Mouse (Mus musculus) midbrain, postnatal 0 days (tissue): ENCODE results near the gene Col23a1. TPM values are rescaled to one million over a fixed set of nuclear protein-coding genes. Genes with fewer than 3 reads are reported as not detected.

Experiments used
- ATAC-seq: fragments of 200-750 bp; cut with Nextera tagmentation; 2 replicates; pipeline ENCODE4 v1.8.0; 2017; ENCODE audit warnings: moderate number of reproducible peaks, mild to moderate bottlenecking, moderate TSS enrichment, moderate library complexity; ENCODE audit not compliant: low FRiP score
- DNase-seq: peaks from one replicate; pipeline ENCODE4 v3.0.0-alpha.2; 2015; ENCODE audit warnings: low spot score
- H3K27ac ChIP-seq: fragments of 300-500 bp; sonication (generic); 2 replicates; pipeline ENCODE4 v1.5.1; 2014; ENCODE audit warnings: low read depth, mild to moderate bottlenecking, low read length, mixed read lengths
- H3K27me3 ChIP-seq: fragments of 300-500 bp; sonication (generic); 2 replicates; pipeline ENCODE4 v1.6.1; 2014; ENCODE audit warnings: low read length, control low read depth, mixed read lengths; ENCODE audit not compliant: insufficient read depth
- H3K36me3 ChIP-seq: fragments of 300-500 bp; sonication (generic); 2 replicates; pipeline ENCODE4 v1.6.1; 2014; ENCODE audit warnings: low read length, control low read depth, mixed read lengths; ENCODE audit not compliant: insufficient read depth
- H3K4me1 ChIP-seq: fragments of 300-500 bp; sonication (generic); 2 replicates; pipeline ENCODE4 v1.6.1; 2014; ENCODE audit warnings: mild to moderate bottlenecking, control low read depth, antibody characterized with exemption, low read length, mixed read lengths; ENCODE audit not compliant: insufficient read depth
- H3K4me2 ChIP-seq: fragments of 300-500 bp; sonication (generic); 2 replicates; pipeline ENCODE4 v1.6.1; 2014; ENCODE audit warnings: low read depth, mild to moderate bottlenecking, low read length, mixed read lengths; ENCODE audit not compliant: poor library complexity, severe bottlenecking
- H3K4me3 ChIP-seq: fragments of 300-500 bp; sonication (generic); 2 replicates; pipeline ENCODE4 v1.5.1; 2014; ENCODE audit warnings: low read depth, mild to moderate bottlenecking, low read length, moderate library complexity
- H3K9ac ChIP-seq: fragments of 300-500 bp; sonication (generic); replicated peaks from 2 replicates; pipeline ENCODE4 v1.6.1; 2014; ENCODE audit warnings: mild to moderate bottlenecking, low read length, moderate library complexity, mixed read lengths; ENCODE audit not compliant: poor library complexity, severe bottlenecking
- H3K9me3 ChIP-seq: fragments of 300-500 bp; sonication (generic); 2 replicates; pipeline ENCODE4 v1.6.1; 2016; ENCODE audit warnings: low read length, control low read depth
- CTCF ChIP-seq: IDR thresholded peaks from 2 replicates; pipeline ENCODE4 v1.5.1; 2016; ENCODE audit warnings: antibody characterized with exemption, mild to moderate bottlenecking
- WGBS: fragments of 180-500 bp; shearing (Covaris S2); extraction: QIAGEN DNeasy Blood & Tissue Kit; methylation state at CpG from one replicate; pipeline ENCODE4 v1.1.7; 2014; 5-methylcytosine and 5-hydroxymethylcytosine counted together
- polyA plus RNA-seq: library from polyadenylated mRNA; unstranded; fragments of >200 nt; fragmentation: Nextera tagmentation; extraction: Ambion mirVana; gene quantifications from 2 replicates; pipeline ENCODE4 v1.2.1, GENCODE M21; 2015
- total RNA-seq: library from RNA; depleted of rRNA; stranded (reverse); fragments of >200 nt; gene quantifications from 2 replicates; pipeline ENCODE4 v1.2.3, GENCODE M21; 2014

Gene Col23a1
- total and polyA plus RNA-seq, 2 experiments from 2014 or later = 4.5 to 13.5 TPM

- Histone ChIP-seq H3K4me3 (no peak overlapping the region), H3K36me3 (no peaks in the 10 kb centered on the region), H3K4me2 (no peak overlapping the region), H3K27me3 (no peaks in the 10 kb centered on the region), H3K9me3 (no peaks in the 10 kb centered on the region), H3K9ac (no peak overlapping the region), H3K27ac (no peak overlapping the region), H3K4me1 (no peaks in the 10 kb centered on the region)
- no peak for ATAC-seq
- no peak for DNase-seq
- WGBS = 30% methylated on average over 3 of the region's 3 CpGs
- TF ChIP-seq CTCF = no peak
These were observed 129.1 kb downstream of the Col23a1 start for GRCm38 (mm10) chr11:51418807-51419206.

GRCm38 (mm10) chr11:51421878-51422277 is 132.2 kb downstream of the Col23a1 start:
- Histone ChIP-seq H3K9ac (no peak overlapping the region), H3K27ac (no peak overlapping the region), H3K9me3 (no peaks in the 10 kb centered on the region), H3K4me3 (no peak overlapping the region), H3K36me3 (no peaks in the 10 kb centered on the region), H3K27me3 (no peaks in the 10 kb centered on the region), H3K4me2 (no peak overlapping the region), H3K4me1 (no peaks in the 10 kb centered on the region)
- 93% methylated on average over 2 of the region's 2 CpGs for WGBS
- no peak for DNase-seq
- no peak for TF ChIP-seq CTCF
- ATAC-seq = no peak

- Histone ChIP-seq H3K4me1 (no peaks in the 10 kb centered on the region), H3K4me3 (no peak overlapping the region), H3K9ac (no peak overlapping the region), H3K9me3 (no peaks in the 10 kb centered on the region), H3K27ac (no peak overlapping the region), H3K27me3 (no peaks in the 10 kb centered on the region), H3K4me2 (no peak overlapping the region), H3K36me3 (no peaks in the 10 kb centered on the region)
- DNase-seq = no peak
- no peak for TF ChIP-seq CTCF
- WGBS = 73% methylated on average over 14 of the region's 14 CpGs
- no peak for ATAC-seq
These were observed 133.0 kb downstream of the Col23a1 start for GRCm38 (mm10) chr11:51422713-51423112.

GRCm38 (mm10) chr11:51426155-51426554 is 136.4 kb downstream of the Col23a1 start:
- 94% methylated on average over 3 of the region's 3 CpGs for WGBS
- Histone ChIP-seq H3K4me2 (no peak overlapping the region), H3K9ac (no peak overlapping the region), H3K9me3 (no peaks in the 10 kb centered on the region), H3K27ac (no peak overlapping the region), H3K36me3 (no peaks in the 10 kb centered on the region), H3K4me3 (no peak overlapping the region), H3K27me3 (no peaks in the 10 kb centered on the region), H3K4me1 (no peaks in the 10 kb centered on the region)
- TF ChIP-seq CTCF = no peak
- ATAC-seq = no peak
- DNase-seq = no peak

GRCm38 (mm10) chr11:51429428-51430179 is 139.9 kb downstream of the Col23a1 start:
- H3K27ac ChIP-seq = no peak overlapping the region
- no peaks in the 10 kb centered on the region for H3K36me3 ChIP-seq
- H3K9me3 ChIP-seq = no peaks in the 10 kb centered on the region
- ATAC-seq (no peak), DNase-seq (peak; percentile 44)
- no peaks in the 10 kb centered on the region for H3K4me1 ChIP-seq
- 36% methylated on average over 16 of the region's 16 CpGs for WGBS
- H3K9ac ChIP-seq = no peak overlapping the region
- TF ChIP-seq CTCF = no peak
- no peak overlapping the region for H3K4me3 ChIP-seq
- H3K4me2 ChIP-seq = no peak overlapping the region
- no peaks in the 10 kb centered on the region for H3K27me3 ChIP-seq

- Histone ChIP-seq H3K36me3 (no peaks in the 10 kb centered on the region), H3K9me3 (no peaks in the 10 kb centered on the region), H3K9ac (no peak overlapping the region), H3K4me3 (no peak overlapping the region), H3K4me1 (no peaks in the 10 kb centered on the region), H3K27ac (no peak overlapping the region), H3K27me3 (no peaks in the 10 kb centered on the region), H3K4me2 (no peak overlapping the region)
- DNase-seq = no peak
- TF ChIP-seq CTCF = no peak
- WGBS = 52% methylated on average over 8 of the region's 8 CpGs
- no peak for ATAC-seq
These were observed 140.5 kb downstream of the Col23a1 start for GRCm38 (mm10) chr11:51430180-51430578.
